Mouse (Mus musculus) CD4-positive, CD25-positive, alpha-beta regulatory T cell, adult 2 months (primary cell): ENCODE results near the gene Rad54l.

ENCODE experiments used
- DNase-seq: peaks from one replicate; pipeline ENCODE4 v3.0.0-alpha.2; 2012; ENCODE audit warnings: low read depth, low spot score

Rad54l gene

DNA sequence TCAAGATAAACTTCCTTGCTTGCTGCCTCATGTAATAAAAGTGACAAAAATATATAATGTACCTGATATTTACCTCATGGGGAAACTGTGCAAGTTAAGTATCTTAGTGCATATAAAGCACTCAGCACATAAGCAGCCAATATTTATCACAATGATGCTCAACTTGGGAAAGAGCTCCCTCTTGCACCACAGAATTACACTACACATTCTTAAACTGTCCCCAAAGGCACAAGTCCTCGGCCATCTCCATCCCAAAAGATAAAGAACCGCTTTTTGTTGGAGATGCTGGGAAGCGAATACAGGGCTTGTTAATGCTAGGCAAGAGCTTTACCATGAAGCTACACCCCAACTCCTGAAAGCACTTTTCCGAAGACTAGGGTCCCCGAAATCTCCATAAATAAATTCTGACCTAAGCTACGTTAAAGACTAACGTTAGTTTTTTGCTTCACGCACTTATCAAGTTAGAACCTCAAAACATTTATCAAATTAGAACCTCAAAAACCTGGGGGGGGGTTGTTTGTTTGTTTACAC is 49.3 kb downstream of the Rad54l start:
- DNase-seq = peak; percentile 70

DNA sequence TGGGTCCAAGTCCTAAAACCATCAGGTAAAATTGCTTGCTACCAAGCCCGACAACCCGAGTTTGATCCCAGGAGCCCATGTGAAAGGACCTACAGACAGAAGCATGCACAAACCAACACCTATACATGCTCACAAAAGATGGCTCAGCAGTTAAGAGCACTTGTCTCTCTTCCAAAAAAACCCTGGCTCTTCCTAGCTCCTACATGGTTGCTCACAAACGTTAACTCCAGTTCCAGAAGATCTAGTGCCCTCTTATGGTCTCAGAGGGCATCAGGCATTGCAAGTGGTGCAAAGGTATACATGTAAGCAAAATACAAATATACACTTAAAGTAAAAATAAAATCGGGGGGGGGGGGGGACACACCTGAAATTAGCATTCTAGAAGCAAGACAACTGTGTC is 50.3 kb downstream of the Rad54l start:
- peak; percentile 53 for DNase-seq

DNA sequence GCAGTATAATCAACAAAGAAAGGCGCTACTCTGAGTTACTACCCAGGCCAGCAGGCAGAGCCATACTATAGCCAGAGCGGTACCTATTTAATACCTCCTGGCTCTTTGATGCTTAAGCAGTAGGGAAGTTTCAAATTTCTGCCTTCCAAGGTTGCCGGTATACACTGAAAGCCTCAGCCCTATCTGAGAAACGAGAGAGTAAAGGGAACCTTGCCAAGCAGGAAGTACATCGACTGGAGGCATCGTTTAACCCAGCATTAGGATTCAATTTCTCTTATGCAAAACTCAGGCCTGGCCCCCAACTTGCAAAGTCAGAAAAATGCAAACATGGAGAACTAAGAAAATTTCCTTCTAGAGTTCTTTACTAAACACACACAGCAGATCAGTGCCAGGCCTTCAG is 53.4 kb downstream of the Rad54l start:
- no peak for DNase-seq

DNA sequence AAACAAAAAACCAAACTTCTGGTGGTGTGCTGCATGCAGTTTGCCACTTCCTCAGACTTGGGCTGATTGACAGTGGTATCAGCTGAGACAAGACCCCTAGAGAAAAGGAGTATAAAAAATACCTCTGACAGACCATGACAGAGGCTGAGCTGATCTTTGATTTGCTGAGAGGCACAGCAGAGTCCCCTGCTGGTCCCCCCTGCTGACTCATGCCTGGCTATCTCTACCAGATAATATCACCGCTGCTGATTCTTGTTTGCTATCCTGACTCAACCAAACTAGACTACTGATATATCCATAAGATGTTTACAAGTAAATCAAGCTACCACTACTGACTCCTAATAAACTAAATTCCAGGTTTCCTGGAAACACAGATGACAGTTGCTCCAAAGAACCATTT is 59.6 kb downstream of the Rad54l start:
- no peak for DNase-seq

DNA sequence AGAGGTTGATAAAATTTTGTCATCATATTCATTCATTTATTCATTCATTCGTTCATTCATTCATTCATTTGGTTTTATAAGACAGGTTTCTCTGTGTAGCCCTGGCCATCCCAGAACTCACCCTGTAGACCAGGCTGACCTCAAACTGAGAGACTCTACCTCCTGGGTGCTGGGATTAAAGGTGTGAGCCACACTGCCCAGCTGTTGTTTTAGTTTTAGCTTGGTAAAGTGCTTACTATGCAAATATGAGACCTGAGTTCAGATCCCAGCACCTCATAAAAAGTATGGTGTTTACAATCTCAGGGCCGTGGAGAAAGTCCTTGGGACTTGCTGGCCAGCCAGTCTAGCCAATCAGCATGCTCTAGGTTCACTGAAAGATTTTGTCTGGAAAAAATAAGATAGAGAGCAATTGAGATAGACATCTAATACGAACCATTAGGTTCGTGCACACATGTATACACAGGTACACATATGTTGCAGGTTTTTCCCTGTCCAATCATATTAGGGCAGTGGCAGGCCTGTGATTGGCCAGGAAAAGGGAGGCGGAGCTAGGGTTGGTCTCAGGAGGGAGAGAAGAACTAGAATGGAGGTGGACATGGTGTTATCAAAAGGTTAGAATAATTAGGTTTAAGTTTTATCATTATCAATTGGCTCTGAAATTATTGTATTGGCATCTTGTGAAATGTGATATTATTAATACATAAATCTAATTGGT is 64.3 kb downstream of the Rad54l start:
- no peak for DNase-seq

DNA sequence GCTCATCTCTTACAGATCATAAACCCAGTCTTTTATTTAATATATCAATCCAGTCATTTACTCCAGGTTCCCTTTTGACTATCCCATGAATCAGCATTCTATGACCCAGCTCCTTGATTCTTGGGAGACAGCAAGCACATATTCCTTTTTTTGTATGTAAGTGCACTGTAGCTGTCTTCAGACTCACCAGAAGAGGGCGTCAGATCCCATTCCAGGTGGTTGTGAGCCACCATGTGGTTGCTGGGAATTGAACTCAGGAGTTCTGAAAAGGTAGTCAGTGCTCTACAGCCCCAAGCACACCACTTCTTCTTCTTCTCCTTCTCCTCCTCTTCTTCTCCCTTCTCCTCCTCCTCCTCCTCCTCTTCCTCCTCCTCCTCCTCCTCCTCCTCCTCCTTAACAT is 65.9 kb downstream of the Rad54l start:
- DNase-seq = peak; percentile 25

DNA sequence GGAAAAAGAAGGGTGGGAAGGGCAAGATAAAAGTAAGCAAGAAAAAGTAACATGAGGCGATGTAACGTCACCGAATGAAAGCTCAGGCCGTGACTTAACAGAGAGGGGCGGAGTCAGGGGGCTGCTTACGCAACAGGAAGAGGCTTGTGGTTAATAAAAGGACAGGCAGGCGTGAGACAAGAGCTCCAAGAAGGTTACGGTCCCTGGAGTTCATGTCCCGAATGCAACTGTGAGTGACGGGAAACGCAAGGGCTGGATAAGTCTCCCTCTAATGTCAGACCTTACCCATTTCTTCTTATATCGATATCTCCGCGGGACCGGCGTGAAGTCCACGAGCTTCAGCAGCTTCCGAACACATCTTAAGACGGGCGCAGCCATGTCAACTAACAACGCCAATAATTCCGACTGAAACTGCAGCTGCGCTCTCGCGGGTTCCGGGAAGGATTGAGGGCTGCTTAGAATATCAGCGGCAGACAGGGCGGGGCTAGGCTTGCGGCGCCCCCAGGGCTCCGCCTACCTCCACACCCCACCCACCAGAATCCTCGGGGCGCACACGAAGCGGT is 70.0 kb downstream of the Rad54l start, which contains the start of gene Nsun4:
Gene Nsun4 (minus strand): TSS at position 478 of the 563 bp plus-strand sequence.
- peak; percentile 97 for DNase-seq

DNA sequence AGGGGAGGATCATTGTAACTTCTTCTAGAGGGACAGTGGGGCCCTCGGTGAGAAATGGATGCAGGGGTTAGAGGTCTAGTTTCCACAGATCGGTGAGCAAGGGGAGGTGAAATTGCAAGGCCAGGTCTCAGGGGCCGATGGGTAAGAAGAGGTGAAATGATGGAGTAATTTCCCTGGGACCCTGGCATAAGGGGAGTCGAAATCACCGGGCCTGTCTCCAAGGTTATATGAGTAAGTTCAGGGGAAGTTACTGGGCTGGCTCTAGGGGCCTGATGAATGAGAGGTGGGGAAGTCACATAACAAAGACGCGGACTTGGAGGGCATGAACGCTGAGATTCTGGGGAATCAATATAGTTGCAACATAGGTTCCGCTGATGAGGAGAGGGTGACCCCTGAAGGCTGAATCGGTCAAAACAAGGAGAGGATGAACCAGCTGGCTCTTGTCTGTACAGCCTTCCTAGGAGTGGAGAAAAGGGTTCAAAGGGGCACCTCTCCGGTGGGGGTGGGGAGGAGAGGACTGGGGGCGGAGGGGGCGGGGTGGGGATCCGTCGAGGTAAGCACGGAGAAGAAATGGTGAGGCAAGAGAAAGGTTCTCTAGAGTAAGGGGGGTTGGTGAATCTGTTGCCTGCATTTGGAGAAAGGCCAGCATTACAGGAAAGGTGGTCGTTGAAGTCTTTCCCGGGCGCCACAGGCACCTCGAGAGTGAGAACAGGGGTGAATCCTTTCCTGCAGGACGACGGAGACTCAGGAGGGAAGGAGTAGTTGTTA is 70.8 kb downstream of the Rad54l start:
- peak; percentile 77 for DNase-seq

DNA sequence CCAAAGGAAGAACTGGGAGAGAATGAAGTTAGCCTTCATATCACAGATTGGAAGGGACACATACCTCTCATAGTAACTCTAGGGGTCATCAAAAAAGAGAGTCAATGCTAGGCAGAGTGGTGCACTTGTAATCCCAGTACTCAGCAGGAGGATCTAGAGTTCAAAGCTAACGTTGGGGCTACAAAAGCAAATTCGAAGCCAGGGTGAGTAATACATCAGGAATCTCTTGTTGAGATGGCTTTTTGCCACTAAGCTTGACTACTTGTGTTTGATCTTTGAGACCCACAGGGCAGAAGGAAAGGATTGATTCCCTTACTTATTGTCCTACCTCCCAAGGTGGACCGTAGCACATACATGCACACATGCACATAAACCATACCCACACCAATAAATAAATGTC is 74.3 kb downstream of the Rad54l start:
- DNase-seq = no peak

DNA sequence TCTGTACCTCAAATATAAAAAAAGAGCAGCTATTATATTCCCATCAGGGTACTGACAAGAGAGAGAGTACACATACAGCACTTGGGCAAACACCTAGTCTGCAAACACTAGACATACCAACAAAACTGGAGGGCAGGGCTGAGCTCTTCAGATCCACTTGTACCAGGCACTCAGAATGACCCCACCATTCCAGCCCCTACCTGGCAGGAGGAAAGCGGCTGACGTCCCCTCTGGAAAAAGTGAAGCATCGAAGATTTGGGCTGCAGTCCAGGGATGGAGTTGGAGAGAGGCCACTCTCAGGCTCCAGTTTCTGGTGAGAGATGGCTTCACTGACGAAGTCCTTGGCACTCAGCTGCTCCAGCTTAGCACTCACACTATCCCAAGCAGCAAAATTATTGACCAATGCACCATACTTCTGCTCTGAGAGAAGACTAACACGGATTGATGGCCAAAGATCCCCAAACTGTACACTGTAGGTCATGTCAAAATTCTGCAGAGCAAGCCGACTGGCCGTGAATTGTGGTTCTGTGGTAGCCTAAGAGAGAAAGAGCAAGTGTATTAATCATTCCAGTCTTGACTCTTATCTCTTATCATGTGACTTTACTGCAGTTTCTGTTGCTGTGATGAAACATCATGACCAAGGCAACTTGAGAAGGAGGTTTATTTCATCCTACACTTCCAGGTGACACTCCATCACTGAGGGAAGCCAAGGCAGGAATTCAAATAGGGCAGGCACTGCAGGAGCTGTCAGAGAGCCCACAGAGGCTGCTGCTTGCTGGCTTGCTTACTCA is 75.2 kb downstream of the Rad54l start:
- DNase-seq = no peak

DNA sequence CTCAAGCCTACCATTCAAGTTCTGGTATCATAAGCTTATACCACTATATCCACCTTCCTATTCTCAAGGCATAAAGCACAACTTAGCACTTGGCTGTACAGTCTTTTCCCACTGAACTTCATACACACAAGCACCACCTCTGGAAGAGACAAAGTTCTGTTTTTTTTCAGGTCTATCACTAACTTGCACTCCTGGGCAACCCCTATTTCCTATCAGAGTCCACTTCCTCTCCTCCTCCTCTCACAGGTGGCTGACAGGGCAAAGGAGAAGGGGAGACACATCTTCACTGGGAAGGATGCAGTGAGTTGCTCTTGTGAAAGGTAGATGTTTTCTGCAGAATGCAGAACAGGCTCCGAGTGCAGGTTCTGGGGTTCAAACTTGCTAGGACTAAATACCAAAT is 75.8 kb downstream of the Rad54l start:
- DNase-seq = no peak

DNA sequence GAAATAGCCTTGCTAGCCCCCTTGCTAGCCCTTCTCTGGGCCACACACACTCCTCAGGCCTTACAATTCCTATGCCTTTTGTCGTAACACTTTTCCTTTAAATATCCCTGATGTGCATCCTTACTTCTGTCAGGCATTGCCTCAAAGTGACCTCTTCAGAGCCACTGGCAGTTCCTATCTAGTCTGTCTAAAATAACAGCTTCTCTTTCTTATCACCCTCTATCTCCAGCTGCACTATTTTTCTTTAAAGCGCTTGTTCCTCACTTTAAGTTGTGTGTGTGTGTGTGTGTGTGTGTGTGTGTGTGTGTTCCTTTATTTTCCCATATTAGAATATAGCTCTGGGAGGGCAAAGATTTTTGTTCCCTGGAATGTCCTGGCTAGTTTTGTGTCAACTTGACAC is 76.9 kb downstream of the Rad54l start:
- no peak for DNase-seq
